Mouse (Mus musculus): Measurements from ENCODE around the gene Rdh5.

DNA sequence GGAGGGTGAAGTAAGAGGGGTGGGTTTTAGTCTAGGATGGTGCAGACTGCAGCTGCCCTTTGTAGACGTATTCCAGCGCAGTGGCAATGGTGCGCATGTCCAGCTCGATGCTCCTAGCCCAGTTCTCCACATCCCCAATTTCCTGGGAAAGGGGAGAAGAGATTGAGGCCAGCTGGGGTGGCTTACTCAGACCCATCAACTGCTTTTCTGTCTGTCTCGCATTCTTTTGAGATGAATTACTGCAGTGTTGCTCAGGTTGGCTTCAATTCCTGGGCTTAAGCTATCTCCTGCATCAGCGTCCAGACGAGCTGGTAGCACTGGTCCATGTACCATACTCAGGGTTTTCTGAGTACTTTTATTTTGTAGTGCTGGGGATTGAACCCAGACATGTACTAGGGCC is 2.7 kb downstream of the Rdh5 start:
- TF ChIP-seq CTCF (IDR thresholded peaks at IDR 0.05; ENCODE audit: extremely low read depth, insufficient read depth, insufficient read length, insufficient replicate concordance) (no peak), POLR2A (IDR thresholded peaks at IDR 0.05; ENCODE audit: low read depth, low read length) (no peak)

Data from spleen, adult 2 months (tissue).